Mouse (Mus musculus) E14TG2a.4 (cell line): ENCODE data around the gene Limd2.

Experiments
- H3K27me3 ChIP-seq: 2 replicates; pipeline ENCODE4 v1.6.1; 2014; ENCODE audit warnings: low read length, control low read depth; ENCODE audit not compliant: insufficient read depth
- H3K36me3 ChIP-seq: 2 replicates; pipeline ENCODE4 v1.6.1; 2014; ENCODE audit warnings: low read length, control low read depth; ENCODE audit not compliant: insufficient read depth
- H3K4me1 ChIP-seq: replicated peaks from 2 replicates; pipeline ENCODE4 v1.6.1; 2014; ENCODE audit warnings: low read depth, low read length, control low read depth
- H3K4me3 ChIP-seq: replicated peaks from 2 replicates; pipeline ENCODE4 v1.5.1; 2014; ENCODE audit warnings: mild to moderate bottlenecking, low read length
- H3K9me3 ChIP-seq: 2 replicates; pipeline ENCODE4 v1.6.1; 2014; ENCODE audit warnings: low read length, control low read depth
- CTCF ChIP-seq: conservative IDR thresholded peaks from 2 replicates; pipeline ENCODE4 v1.5.1; 2014; ENCODE audit warnings: low read length
- NANOG ChIP-seq: IDR thresholded peaks from 2 replicates; pipeline ENCODE4 v1.6.1; 2014; ENCODE audit warnings: borderline replicate concordance, low read length, mixed read lengths
- POU5F1 ChIP-seq: IDR thresholded peaks from 2 replicates; pipeline ENCODE4 v1.6.1; 2014; ENCODE audit warnings: low read length, borderline replicate concordance

Gene Limd2

GRCm38 (mm10) chr11:106193371-106194154 is 32.9 kb upstream of the Limd2 start:
- no peaks in the 10 kb centered on the region for H3K27me3 ChIP-seq
- peak overlapping the region; percentile 96 for H3K4me3 ChIP-seq
- TF ChIP-seq CTCF (no peak), POU5F1 (no peak), NANOG (no peak)
- H3K36me3 ChIP-seq: peaks cover 30% of the 10 kb centered on the region
- H3K4me1 ChIP-seq: peaks cover 31% of the 10 kb centered on the region
- no peaks in the 10 kb centered on the region for H3K9me3 ChIP-seq

GRCm38 (mm10) chr11:106192657-106193370 is 32.2 kb upstream of the Limd2 start:
- Histone ChIP-seq H3K9me3 (no peaks in the 10 kb centered on the region), H3K4me1 (peaks cover 34% of the 10 kb centered on the region), H3K4me3 (peak overlapping the region; percentile 96), H3K36me3 (peaks cover 23% of the 10 kb centered on the region), H3K27me3 (no peaks in the 10 kb centered on the region)
- TF ChIP-seq CTCF (no peak), NANOG (no peak), POU5F1 (no peak)

- peak overlapping the region; percentile 96 for H3K4me3 ChIP-seq
- no peaks in the 10 kb centered on the region for H3K9me3 ChIP-seq
- TF ChIP-seq CTCF (no peak), POU5F1 (no peak), NANOG (no peak)
- peaks cover 40% of the 10 kb centered on the region for H3K4me1 ChIP-seq
- H3K27me3 ChIP-seq: no peaks in the 10 kb centered on the region
- peaks cover 17% of the 10 kb centered on the region for H3K36me3 ChIP-seq
Measured at GRCm38 (mm10) chr11:106192241-106192640, 31.6 kb upstream of the Limd2 start.

GRCm38 (mm10) chr11:106191716-106192115 is 31.1 kb upstream of the Limd2 start:
- peaks cover 45% of the 10 kb centered on the region for H3K4me1 ChIP-seq
- H3K4me3 ChIP-seq: no peak overlapping the region
- TF ChIP-seq NANOG (no peak), POU5F1 (no peak), CTCF (no peak)
- H3K36me3 ChIP-seq: peaks cover 13% of the 10 kb centered on the region
- H3K9me3 ChIP-seq: no peaks in the 10 kb centered on the region
- H3K27me3 ChIP-seq: no peaks in the 10 kb centered on the region

GRCm38 (mm10) chr11:106187326-106187725 is 26.7 kb upstream of the Limd2 start:
- H3K4me1 ChIP-seq: peaks cover 27% of the 10 kb centered on the region
- no peak overlapping the region for H3K4me3 ChIP-seq
- H3K9me3 ChIP-seq: no peaks in the 10 kb centered on the region
- H3K27me3 ChIP-seq: no peaks in the 10 kb centered on the region
- H3K36me3 ChIP-seq: peaks cover 29% of the 10 kb centered on the region
- TF ChIP-seq POU5F1 (no peak), NANOG (no peak; the same call in 1 of the 2 replicates), CTCF (no peak)

- Histone ChIP-seq H3K36me3 (peaks cover 27% of the 10 kb centered on the region), H3K9me3 (no peaks in the 10 kb centered on the region), H3K27me3 (no peaks in the 10 kb centered on the region), H3K4me3 (no peak overlapping the region), H3K4me1 (no peaks in the 10 kb centered on the region)
- no peak for TF ChIP-seq CTCF
- no peak for TF ChIP-seq POU5F1
- TF ChIP-seq NANOG: no peak
Measured at GRCm38 (mm10) chr11:106180449-106180801, 19.8 kb upstream of the Limd2 start.

- H3K36me3 ChIP-seq: peaks cover 23% of the 10 kb centered on the region
- no peaks in the 10 kb centered on the region for H3K9me3 ChIP-seq
- no peaks in the 10 kb centered on the region for H3K27me3 ChIP-seq
- TF ChIP-seq POU5F1 (no peak), CTCF (no peak), NANOG (no peak)
- no peaks in the 10 kb centered on the region for H3K4me1 ChIP-seq
- H3K4me3 ChIP-seq: no peak overlapping the region
Measured at GRCm38 (mm10) chr11:106179711-106180448, 19.2 kb upstream of the Limd2 start.

GRCm38 (mm10) chr11:106178036-106178782 is 17.5 kb upstream of the Limd2 start:
- no peaks in the 10 kb centered on the region for H3K27me3 ChIP-seq
- peaks cover 16% of the 10 kb centered on the region for H3K36me3 ChIP-seq
- no peak overlapping the region for H3K4me3 ChIP-seq
- no peaks in the 10 kb centered on the region for H3K4me1 ChIP-seq
- TF ChIP-seq POU5F1 (no peak), NANOG (no peak), CTCF (no peak)
- H3K9me3 ChIP-seq: no peaks in the 10 kb centered on the region
